Mouse (Mus musculus): ENCODE data around the gene Fam185a. TPM values are rescaled to one million over a fixed set of nuclear protein-coding genes. Genes with fewer than 3 reads are reported as not detected.

The Fam185a gene
- polyA plus RNA-seq (2015; fragmentation: Nextera tagmentation; extraction: Ambion mirVana), result 7.9 and 8.4 TPM in 2 replicates

DNA sequence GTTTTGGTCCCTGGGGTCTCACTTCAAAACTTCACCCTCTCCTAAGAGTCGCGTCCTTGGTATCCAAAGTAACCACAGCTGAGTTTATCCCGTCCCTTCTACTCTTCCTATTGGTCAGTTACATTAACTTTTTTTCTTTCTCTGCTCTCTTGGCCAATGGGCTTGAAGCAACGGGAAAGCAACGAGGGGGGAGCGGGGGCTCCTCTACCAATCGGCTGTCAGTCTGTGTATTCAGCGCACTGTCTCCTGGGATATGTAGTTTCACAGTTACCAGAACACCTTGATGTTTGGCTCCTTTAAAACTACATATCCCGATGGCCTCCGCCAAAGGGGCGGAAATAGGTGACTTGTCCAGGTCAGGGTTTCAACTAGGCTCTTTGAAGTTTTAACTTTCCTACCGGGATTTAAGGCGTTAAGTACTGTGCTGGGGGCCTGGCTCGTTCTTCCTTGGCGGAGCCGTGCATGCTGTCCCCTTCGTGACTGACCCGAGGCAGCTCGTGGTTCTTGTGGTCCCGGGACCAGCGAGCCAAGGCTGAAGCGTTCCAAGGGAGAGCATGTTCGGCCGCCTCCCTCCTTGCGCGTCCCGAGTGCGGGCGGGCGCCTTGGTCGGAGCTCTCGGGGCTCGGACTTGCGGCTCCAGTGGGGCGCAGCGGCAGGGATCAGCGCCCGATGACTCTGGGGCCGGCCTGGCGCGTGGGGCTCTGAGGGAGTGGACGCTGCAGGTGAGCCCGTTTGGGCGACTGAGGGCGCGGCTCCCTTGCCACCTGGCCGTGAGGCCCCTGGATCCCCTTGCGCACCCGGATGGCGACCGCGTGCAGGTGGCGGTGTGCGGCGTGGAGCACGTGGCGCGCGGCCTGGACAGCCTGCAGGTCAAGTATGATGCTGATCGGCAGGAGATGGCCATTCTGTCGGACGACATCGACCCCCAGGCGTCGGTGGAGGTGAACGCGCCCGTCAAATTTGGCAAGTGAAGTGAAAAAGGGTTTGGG lies at the start of gene Fam185a, which contains the start of gene Ccdc146:
Fam185a (plus strand) TSS at position 345 of the 989 bp plus-strand sequence.
Ccdc146 (minus strand) TSS at position 64 of the 989 bp plus-strand sequence.
- 0 out of 2 replicates have a peak within 1 kb of the TSS, but pooled peaks have one; percentile 19 for H3K27ac ChIP-seq
- peaks cover 15% of the 10 kb centered on the region for H3K4me1 ChIP-seq
- peak within 1 kb of the TSS; percentile 98 for H3K4me2 ChIP-seq
- H3K9ac ChIP-seq, result peak within 1 kb of the TSS; percentile 66
- peak within 1 kb of the TSS; percentile 89 for H3K4me3 ChIP-seq
- H3K9me3 ChIP-seq, result no peaks in the 10 kb centered on the region
- H3K27me3 ChIP-seq (replicated peaks), result no peaks in the 10 kb centered on the region
- no peaks in the 10 kb centered on the region for H3K36me3 ChIP-seq (replicated peaks)
- ATAC-seq (replicated peaks), result peak; percentile 100
- WGBS, result under 1% methylated on average over 68 of the region's 68 CpGs

DNA sequence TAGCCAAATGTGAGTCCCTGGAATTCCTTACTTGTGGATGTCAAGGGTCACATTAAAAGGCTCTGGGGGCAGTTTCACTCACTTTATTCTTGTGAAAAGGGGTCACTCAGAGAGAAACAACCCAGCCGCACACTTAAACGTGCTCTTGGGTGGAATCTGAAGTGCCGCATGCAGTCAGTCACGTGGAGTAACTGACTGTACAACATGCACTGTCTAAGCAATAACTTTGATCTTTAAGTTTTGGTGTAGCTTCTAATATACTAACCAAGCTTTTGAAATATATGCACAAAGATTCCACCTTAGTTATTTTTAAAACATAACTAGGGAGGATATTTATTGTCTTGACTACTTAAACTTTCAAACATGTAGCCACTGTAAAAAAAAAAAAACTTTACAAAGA lies 47.8 kb upstream of the Fam185a start:
- ATAC-seq (replicated peaks), result no peak
- peaks cover 10% of the 10 kb centered on the region for H3K4me1 ChIP-seq
- 81% methylated on average over 4 of the region's 4 CpGs for WGBS
- H3K27ac ChIP-seq, result no peak overlapping the region
- no peaks in the 10 kb centered on the region for H3K27me3 ChIP-seq (replicated peaks)
- H3K36me3 ChIP-seq (replicated peaks), result no peaks in the 10 kb centered on the region
- no peak overlapping the region for H3K4me2 ChIP-seq
- no peak overlapping the region for H3K9ac ChIP-seq
- H3K9me3 ChIP-seq, result no peaks in the 10 kb centered on the region
- no peak overlapping the region for H3K4me3 ChIP-seq

DNA sequence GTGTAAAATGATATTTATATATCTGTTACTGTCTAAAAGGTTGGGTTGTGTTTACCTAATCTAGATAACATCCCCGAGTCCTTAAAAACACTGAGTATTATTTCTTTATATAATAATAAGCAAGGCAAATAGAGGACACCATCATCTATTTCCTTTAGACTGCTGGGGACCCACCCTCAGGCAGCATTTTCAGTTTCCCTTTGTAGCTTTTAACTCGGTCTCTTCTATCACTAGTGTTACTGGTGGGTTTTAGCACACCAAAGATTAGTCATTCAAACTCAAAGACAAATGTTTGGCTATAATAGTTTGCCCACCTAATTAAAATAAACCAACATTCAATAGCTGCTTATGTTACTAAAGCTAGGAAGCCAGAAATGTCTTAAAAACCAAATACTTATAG lies 46.4 kb upstream of the Fam185a start:
- no peak for ATAC-seq (replicated peaks)
- WGBS, result 71% methylated on average over 2 of the region's 2 CpGs

DNA sequence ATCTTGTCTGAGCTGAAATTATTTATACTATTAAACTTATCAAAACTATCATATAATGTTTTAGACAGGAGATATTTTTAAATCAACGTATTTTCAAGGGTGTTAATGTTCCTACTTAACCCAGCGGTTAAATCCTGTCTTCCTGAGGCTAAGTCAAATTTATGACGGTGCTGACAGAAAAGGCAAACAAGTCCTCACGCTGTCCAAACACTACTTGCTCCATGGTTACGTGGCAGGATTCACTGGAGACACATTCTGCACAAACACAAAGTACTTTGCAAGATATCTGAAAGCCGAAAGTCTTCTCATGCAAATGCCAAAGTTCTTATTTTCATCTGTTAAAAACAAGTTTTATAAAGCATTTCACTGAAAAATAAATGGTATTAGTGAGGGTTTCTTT lies 42.8 kb upstream of the Fam185a start:
- WGBS, result 66% methylated on average over 6 of the region's 6 CpGs
- Histone ChIP-seq H3K27ac (no peak overlapping the region), H3K4me1 (no peaks in the 10 kb centered on the region), H3K36me3 (replicated peaks) (no peaks in the 10 kb centered on the region), H3K27me3 (replicated peaks) (no peaks in the 10 kb centered on the region), H3K4me2 (no peak overlapping the region), H3K9me3 (no peaks in the 10 kb centered on the region), H3K9ac (no peak overlapping the region), H3K4me3 (no peak overlapping the region)
- no peak for ATAC-seq (replicated peaks)

More for the DNA sequence above, 46.4 kb upstream of the Fam185a start:
- H3K4me1 ChIP-seq, result no peaks in the 10 kb centered on the region
- no peak overlapping the region for H3K4me3 ChIP-seq
- no peaks in the 10 kb centered on the region for H3K27me3 ChIP-seq (replicated peaks)
- H3K4me2 ChIP-seq, result no peak overlapping the region
- H3K36me3 ChIP-seq (replicated peaks), result no peaks in the 10 kb centered on the region
- no peak overlapping the region for H3K9ac ChIP-seq
- no peak overlapping the region for H3K27ac ChIP-seq
- no peaks in the 10 kb centered on the region for H3K9me3 ChIP-seq

DNA sequence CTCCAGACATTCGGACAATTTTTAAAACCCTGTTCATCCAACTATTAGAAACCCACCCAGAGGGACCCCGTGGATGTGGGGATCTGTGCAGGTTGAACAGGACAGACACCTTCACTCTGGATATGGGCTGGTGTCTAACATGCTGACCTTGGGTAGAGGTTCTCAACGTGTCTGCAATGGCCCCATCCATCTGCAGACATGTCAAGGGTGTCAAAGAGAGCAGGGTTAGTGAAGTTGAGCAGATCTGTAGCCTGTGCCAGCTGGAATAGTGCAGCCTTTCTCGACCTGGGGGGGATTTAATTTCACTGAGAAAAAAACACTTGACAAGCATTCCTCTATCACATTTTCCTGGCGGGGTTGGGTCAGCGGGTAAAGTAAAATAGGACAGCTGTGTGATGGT lies 42.1 kb upstream of the Fam185a start:
- no peaks in the 10 kb centered on the region for H3K9me3 ChIP-seq
- no peak for ATAC-seq (replicated peaks)

DNA sequence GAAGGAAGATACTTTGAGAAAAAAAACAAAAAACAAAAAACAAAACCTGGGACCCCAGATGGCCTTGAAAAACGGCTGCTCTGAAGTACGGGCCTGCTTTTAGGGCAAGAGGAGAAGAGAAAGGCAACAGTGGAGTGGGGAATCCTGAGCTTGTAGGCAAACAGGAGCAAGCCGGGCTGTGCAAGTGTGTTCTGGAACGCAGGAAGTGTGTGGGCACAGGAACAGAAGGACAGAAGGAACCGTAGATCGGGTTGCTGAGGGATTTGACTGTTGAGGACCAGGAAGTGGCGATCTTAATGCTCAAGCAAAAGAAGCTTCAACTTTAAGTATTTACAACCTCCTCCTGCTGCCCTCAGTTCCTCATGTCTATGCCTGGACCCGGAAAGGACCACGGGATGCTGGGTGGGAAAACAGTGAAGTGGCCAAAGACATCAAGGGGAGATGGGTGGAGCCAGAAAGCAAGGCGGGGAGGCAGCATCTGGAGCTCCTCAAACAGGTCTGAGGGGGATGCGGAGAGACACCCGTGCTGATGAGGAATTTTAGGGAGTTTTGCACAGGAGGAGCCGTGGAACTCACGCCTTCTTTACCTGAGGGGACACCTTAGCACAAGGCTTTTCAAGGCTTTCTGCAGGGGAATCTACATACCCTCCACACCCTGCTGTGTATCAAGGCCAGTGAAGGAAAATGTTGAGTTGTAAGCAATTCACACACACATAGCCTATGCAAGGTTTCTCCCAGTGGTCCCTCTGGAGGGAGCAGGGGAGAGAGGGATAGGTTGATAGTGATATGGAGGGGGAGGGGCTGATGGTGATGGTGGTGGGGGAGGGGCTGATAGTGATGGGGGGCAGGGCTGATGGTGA lies 41.1 kb upstream of the Fam185a start:
- Histone ChIP-seq H3K9ac (no peak overlapping the region), H3K27me3 (replicated peaks) (no peaks in the 10 kb centered on the region), H3K4me1 (no peaks in the 10 kb centered on the region), H3K27ac (no peak overlapping the region), H3K9me3 (no peaks in the 10 kb centered on the region), H3K36me3 (replicated peaks) (no peaks in the 10 kb centered on the region), H3K4me2 (no peak overlapping the region), H3K4me3 (no peak overlapping the region)
- no peak for ATAC-seq (replicated peaks)
- 51% methylated on average over 14 of the region's 14 CpGs for WGBS

More for the DNA sequence above, 42.1 kb upstream of the Fam185a start:
- Histone ChIP-seq H3K9ac (no peak overlapping the region), H3K36me3 (replicated peaks) (no peaks in the 10 kb centered on the region), H3K27me3 (replicated peaks) (no peaks in the 10 kb centered on the region), H3K4me3 (no peak overlapping the region), H3K4me1 (no peaks in the 10 kb centered on the region), H3K27ac (no peak overlapping the region), H3K4me2 (no peak overlapping the region)
- WGBS, result 79% methylated on average over 6 of the region's 6 CpGs

DNA sequence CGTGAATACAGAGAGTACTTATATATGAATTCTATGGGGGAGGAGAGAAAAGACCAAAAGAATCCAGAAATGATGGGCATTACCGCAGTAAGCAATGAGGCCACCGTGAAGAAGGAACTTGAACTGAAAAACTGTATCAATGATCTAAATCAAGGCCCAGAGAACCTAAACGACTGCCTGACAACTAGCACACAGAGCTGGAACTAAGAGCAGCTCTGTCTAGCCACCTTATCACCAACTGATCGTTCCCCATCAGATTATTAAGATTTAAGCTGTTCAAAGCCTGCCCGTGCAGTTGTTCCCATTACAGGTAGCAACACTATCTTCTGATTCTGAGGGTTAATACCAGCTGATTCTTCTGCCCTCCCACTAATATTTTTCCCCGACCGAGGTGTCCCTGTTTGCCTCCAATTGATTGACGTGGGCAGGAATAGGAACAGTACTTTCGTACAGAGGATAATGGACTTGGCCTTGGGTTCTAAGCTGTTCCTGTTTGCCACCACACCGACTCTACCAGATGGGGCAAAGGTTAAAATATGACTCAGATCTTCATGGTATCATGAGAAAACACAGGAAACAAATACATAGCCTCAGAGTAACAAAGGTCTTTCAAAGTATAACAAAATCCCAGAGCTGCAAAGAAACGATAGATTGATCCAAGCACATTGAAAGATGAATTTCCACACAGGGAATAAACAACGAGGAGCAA lies 40.4 kb upstream of the Fam185a start:
- H3K36me3 ChIP-seq (replicated peaks), result no peaks in the 10 kb centered on the region
- no peaks in the 10 kb centered on the region for H3K27me3 ChIP-seq (replicated peaks)
- no peak overlapping the region for H3K9ac ChIP-seq
- H3K9me3 ChIP-seq, result no peaks in the 10 kb centered on the region
- no peaks in the 10 kb centered on the region for H3K4me1 ChIP-seq
- H3K4me3 ChIP-seq, result no peak overlapping the region
- ATAC-seq (replicated peaks), result no peak
- H3K4me2 ChIP-seq, result no peak overlapping the region
- WGBS, result 80% methylated on average over 13 of the region's 13 CpGs
- H3K27ac ChIP-seq, result no peak overlapping the region

DNA sequence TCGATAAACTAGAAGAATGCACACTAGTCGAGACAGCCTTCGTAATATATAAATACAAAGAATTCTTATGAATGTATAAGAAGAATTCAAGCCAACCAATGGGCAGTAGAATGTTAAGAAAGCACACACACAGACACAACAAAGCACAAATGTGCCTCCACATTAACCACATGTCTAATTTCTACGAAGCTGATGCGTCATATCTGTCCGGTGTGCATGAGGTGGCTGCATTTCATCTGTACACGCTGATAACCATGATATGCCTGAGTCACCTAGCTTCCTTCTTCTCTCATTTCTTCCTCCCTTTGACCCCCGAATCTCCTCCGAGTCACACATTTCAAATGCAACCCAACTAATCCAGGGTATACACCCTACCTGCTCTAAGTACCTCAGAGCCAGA lies 39.8 kb upstream of the Fam185a start:
- H3K27me3 ChIP-seq (replicated peaks), result no peaks in the 10 kb centered on the region
- no peaks in the 10 kb centered on the region for H3K9me3 ChIP-seq
- H3K4me2 ChIP-seq, result no peak overlapping the region
- no peak for ATAC-seq (replicated peaks)
- no peaks in the 10 kb centered on the region for H3K36me3 ChIP-seq (replicated peaks)
- H3K9ac ChIP-seq, result no peak overlapping the region
- no peak overlapping the region for H3K27ac ChIP-seq
- 91% methylated on average over 9 of the region's 9 CpGs for WGBS
- no peak overlapping the region for H3K4me3 ChIP-seq
- H3K4me1 ChIP-seq, result no peaks in the 10 kb centered on the region

DNA sequence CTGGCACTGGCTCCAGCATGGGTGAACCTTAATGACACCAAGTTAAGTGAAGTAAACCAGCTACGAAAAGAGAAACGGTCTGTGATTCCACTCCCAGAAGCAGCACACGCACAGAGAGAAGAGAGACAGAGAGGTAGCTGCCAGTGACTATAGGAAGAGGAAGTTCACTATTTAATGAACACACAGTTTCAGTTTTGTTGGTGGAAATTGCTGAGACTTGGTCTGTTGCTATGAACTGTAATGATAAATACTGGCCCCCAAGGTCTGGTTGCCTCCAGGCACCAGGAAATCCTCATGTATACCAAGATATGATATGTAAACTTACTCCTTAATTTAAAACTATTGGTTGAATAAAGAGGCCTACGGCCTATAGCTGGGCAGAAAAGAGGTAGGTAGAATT lies 38.3 kb upstream of the Fam185a start:
- Histone ChIP-seq H3K27ac (no peak overlapping the region), H3K27me3 (replicated peaks) (no peaks in the 10 kb centered on the region), H3K9me3 (no peaks in the 10 kb centered on the region), H3K4me2 (no peak overlapping the region), H3K36me3 (replicated peaks) (no peaks in the 10 kb centered on the region), H3K4me3 (no peak overlapping the region), H3K4me1 (no peaks in the 10 kb centered on the region), H3K9ac (no peak overlapping the region)
- no peak for ATAC-seq (replicated peaks)
- WGBS, result 90% methylated on average over 4 of the region's 4 CpGs

DNA sequence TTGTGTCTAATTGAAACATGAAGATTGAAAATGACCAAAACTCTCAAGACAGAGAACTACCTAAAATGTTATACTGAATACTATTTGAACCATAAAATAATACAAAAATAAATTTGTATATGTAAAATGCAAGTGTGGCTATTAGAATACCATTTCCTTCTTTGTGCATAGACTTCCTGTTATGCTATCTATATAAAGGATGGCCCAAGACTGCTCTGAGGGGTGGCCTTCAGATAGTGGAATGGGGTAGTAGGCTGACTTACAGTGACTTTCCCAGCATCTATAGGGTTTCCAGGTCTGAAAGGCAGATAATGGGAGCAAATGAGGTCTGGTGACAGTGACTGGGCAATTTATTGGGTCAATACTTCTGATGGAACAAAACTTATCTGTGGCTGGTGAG lies 37.4 kb upstream of the Fam185a start:
- Histone ChIP-seq H3K27ac (no peak overlapping the region), H3K36me3 (replicated peaks) (no peaks in the 10 kb centered on the region), H3K9ac (no peak overlapping the region), H3K4me1 (no peaks in the 10 kb centered on the region), H3K4me3 (no peak overlapping the region), H3K9me3 (no peaks in the 10 kb centered on the region), H3K4me2 (no peak overlapping the region), H3K27me3 (replicated peaks) (no peaks in the 10 kb centered on the region)
- ATAC-seq (replicated peaks), result no peak

DNA sequence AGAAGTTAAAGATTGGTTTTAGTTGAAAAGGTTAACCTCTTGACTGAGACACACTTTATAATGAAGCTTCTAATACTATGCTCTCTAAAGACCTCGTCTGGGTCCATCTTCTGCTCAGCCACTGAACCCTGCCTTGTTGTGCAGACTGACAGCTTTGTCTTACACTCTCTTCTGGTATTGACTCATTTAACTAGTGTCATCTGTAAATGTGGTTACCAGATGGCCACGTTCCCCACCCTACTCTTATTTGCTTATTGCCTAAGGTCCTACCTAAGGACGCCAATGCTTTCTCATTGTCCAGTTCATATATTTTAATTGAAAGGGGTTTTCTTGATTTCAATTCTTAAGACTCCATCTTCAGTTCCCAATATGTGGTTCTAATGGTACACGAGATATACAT lies 35.9 kb upstream of the Fam185a start:
- no peak overlapping the region for H3K9ac ChIP-seq
- H3K27me3 ChIP-seq (replicated peaks), result no peaks in the 10 kb centered on the region
- WGBS, result 80% methylated on average over 4 of the region's 4 CpGs
- H3K4me1 ChIP-seq, result no peaks in the 10 kb centered on the region
- ATAC-seq (replicated peaks), result no peak
- no peak overlapping the region for H3K4me3 ChIP-seq
- no peak overlapping the region for H3K27ac ChIP-seq
- no peaks in the 10 kb centered on the region for H3K9me3 ChIP-seq
- no peaks in the 10 kb centered on the region for H3K36me3 ChIP-seq (replicated peaks)
- H3K4me2 ChIP-seq, result no peak overlapping the region

All from midbrain, embryonic 15.5 days (tissue).